Mouse (Mus musculus) T-helper 17 cell (primary cell): ENCODE measurements around the gene Wdr17.

Source experiments
- in situ Hi-C, 2 experiments: fragments of 300-600 bp; cut with MboI, MseI; formaldehyde crosslinking; loops; 1 replicate in 1 of 2; 2 replicates in 1 of 2; pipeline ENCODE4 v1.15.1; 2025; ENCODE audit warnings: high pct_unique_total_duplicates in 2 of 2

Gene Wdr17

GRCm38 (mm10) chr8:54603440-54603839 is 283.5 kb downstream of the Wdr17 start:
- in situ Hi-C loops, result no loop called here

- in situ Hi-C loops, result no loop called here
Observed at GRCm38 (mm10) chr8:54600671-54601251, 286.2 kb downstream of the Wdr17 start, which contains the start of gene Spata4. Gene Spata4, plus strand, starts transcription at chr8:54600781.

- in situ Hi-C loops, result no loop called here
Observed at GRCm38 (mm10) chr8:54597386-54597785, 289.6 kb downstream of the Wdr17 start.

DNA sequence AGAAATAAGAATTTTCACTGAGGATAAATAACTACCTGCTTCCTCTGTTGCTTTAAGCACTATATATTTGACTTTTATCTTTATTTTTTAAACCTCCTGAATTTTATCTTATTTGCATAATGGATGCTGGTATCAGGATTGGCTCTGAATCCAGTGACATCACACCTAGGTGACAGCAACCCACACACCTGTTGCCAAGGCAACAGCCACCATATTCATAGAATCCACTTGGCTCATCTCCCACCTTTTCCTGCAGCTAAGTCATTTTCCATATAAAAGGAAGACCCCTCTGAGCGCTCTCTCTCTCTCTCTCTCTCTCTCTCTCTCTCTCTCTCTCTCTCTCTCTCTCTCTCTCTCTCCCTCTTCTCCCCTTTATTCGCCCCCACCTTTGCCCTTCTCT is 290.0 kb downstream of the Wdr17 start:
- in situ Hi-C loops, result no loop called here

DNA sequence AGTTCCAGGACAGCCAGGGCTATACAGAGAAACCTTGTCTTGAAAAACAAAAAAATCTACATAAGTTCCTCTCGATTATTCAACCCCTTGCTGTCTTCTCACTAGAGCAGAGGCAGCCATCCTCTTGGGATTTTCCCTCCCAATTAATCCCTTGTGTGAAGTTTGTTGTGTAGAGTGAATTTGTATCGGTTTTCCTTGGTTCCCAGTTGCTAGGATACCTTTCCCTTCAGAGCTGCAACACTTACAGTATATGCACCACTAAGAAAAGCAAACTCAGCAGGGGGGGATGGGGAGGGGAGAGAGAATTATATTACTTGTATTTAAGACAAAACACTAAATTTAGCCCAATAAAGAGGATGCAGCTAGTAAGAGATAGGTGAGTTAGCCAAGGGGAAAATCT is 290.9 kb downstream of the Wdr17 start:
- in situ Hi-C loops, result no loop called here

DNA sequence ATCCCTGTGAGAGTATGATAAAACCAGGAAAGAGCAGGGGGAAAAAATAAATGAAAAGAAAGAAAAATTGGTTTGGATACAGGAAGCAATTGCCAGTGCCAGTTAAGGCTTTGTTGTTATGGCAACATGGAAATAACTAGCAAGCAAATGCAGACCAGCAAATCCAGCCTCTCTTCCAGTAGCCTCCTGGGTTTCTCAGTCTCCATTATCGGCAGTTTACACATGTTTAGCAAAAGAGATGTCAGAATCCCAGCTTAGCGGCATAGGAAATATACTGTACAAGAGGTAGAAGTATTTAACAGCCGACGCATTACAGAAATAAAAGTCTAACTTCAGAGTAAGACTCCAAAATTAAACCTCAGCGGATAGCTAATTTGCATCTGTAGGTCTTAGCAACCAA is 292.4 kb downstream of the Wdr17 start:
- in situ Hi-C loops, result no loop called here

DNA sequence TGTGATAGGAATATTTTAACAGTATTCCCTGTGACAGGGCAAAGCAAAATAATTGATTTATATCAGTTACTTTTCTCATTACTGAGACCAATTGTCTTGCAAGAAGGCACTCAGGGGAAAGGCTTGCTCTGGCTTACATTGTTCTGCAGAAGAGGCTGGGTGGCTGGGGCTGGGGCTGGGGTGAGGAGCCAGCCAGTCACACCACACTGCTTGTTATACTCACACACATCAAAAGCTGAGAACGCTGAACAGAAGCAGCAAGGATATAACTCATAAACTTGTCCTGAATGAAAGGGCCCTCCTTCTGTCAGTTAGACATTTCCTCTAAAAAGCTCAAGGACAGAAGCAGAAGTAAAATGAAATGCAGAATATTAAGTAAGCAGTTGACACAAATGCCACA is 304.1 kb downstream of the Wdr17 start:
- in situ Hi-C loops, result no loop called here

GRCm38 (mm10) chr8:54581436-54581835 is 305.5 kb downstream of the Wdr17 start:
- in situ Hi-C loops, result no loop called here
